Mouse (Mus musculus): ENCODE results near the gene Gm20388. TPM values are rescaled to one million over a fixed set of nuclear protein-coding genes. Genes with fewer than 3 reads are reported as not detected.

Gene Gm20388
- polyA plus RNA-seq, 1 experiment from 2014 or later = not detected

- Histone ChIP-seq H3K36me3 (ENCODE audit: control insufficient read depth, insufficient read depth, low read length) (no peaks in the 10 kb centered on the region), H3K4me2 (no peak overlapping the region), H3K27me3 (ENCODE audit: control insufficient read depth, insufficient read depth, low read length) (no peaks in the 10 kb centered on the region), H3K9ac (ENCODE audit: low read length) (no peak overlapping the region), H3K4me1 (ENCODE audit: control insufficient read depth, insufficient read depth, low read length) (peaks cover 9% of the 10 kb centered on the region), H3K9me3 (ENCODE audit: control insufficient read depth, low read length) (no peaks in the 10 kb centered on the region), H3K27ac (ENCODE audit: low read depth, low read length) (no peak overlapping the region), H3K4me3 (ENCODE audit: low read depth, low read length) (no peak overlapping the region)
- DNase-seq (ENCODE audit: low spot score, missing footprints) = no peak
- WGBS = 72% methylated on average over 9 of the region's 9 CpGs
- no peak for ATAC-seq (ENCODE audit: low FRiP score)
Measured at GRCm38 (mm10) chr8:123348237-123348843, 3437.7 kb downstream of the Gm20388 start.

GRCm38 (mm10) chr8:123349073-123349472 is 3438.4 kb downstream of the Gm20388 start:
- H3K4me1 ChIP-seq (ENCODE audit: control insufficient read depth, insufficient read depth, low read length) = peaks cover 9% of the 10 kb centered on the region
- H3K27me3 ChIP-seq (ENCODE audit: control insufficient read depth, insufficient read depth, low read length) = no peaks in the 10 kb centered on the region
- H3K4me3 ChIP-seq (ENCODE audit: low read depth, low read length) = no peak overlapping the region
- H3K9ac ChIP-seq (ENCODE audit: low read length) = no peak overlapping the region
- no peak overlapping the region for H3K4me2 ChIP-seq
- ATAC-seq (ENCODE audit: low FRiP score) (no peak), DNase-seq (ENCODE audit: low spot score, missing footprints) (no peak)
- 79% methylated on average over 4 of the region's 4 CpGs for WGBS
- no peaks in the 10 kb centered on the region for H3K9me3 ChIP-seq (ENCODE audit: control insufficient read depth, low read length)
- no peaks in the 10 kb centered on the region for H3K36me3 ChIP-seq (ENCODE audit: control insufficient read depth, insufficient read depth, low read length)
- H3K27ac ChIP-seq (ENCODE audit: low read depth, low read length) = no peak overlapping the region

- no peak for DNase-seq (ENCODE audit: low spot score, missing footprints)
- 88% methylated on average over 12 of the region's 12 CpGs for WGBS
- H3K4me1 ChIP-seq (ENCODE audit: control insufficient read depth, insufficient read depth, low read length) = peaks cover 9% of the 10 kb centered on the region
- no peak overlapping the region for H3K4me3 ChIP-seq (ENCODE audit: low read depth, low read length)
- H3K27ac ChIP-seq (ENCODE audit: low read depth, low read length) = no peak overlapping the region
- H3K36me3 ChIP-seq (ENCODE audit: control insufficient read depth, insufficient read depth, low read length) = no peaks in the 10 kb centered on the region; the same call in 1 of the 2 replicates
- no peak overlapping the region for H3K9ac ChIP-seq (ENCODE audit: low read length)
- no peak overlapping the region for H3K4me2 ChIP-seq
- H3K9me3 ChIP-seq (ENCODE audit: control insufficient read depth, low read length) = no peaks in the 10 kb centered on the region
- ATAC-seq (ENCODE audit: low FRiP score) = no peak
- no peaks in the 10 kb centered on the region for H3K27me3 ChIP-seq (ENCODE audit: control insufficient read depth, insufficient read depth, low read length)
Measured at GRCm38 (mm10) chr8:123352118-123352517, 3441.5 kb downstream of the Gm20388 start.

GRCm38 (mm10) chr8:123352786-123353185 is 3442.1 kb downstream of the Gm20388 start:
- no peak overlapping the region for H3K9ac ChIP-seq (ENCODE audit: low read length)

DNA sequence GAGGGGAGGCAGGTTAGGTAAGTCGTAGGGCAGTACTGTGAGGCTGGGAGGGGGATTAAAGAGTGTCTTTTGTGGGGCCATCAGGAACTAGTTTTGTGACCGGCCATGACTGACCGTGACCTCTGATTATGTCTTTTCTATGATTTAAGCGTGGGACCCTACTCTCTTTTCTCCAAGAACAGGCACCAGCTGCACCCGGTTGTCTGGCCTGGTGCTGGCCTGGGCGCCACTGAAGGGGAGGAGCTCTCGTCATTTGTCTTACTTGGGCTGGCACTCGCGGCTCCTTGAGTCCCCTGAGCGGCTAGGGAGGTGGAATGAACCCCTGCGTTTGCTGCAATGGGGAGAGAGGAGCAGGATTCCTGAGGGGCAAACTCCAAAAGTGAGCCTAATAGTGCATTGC is 3442.6 kb downstream of the Gm20388 start:
- Histone ChIP-seq H3K27ac (ENCODE audit: low read depth, low read length) (no peak overlapping the region), H3K4me2 (no peak overlapping the region), H3K9me3 (ENCODE audit: control insufficient read depth, low read length) (no peaks in the 10 kb centered on the region), H3K27me3 (ENCODE audit: control insufficient read depth, insufficient read depth, low read length) (no peaks in the 10 kb centered on the region), H3K9ac (ENCODE audit: low read length) (no peak overlapping the region), H3K4me1 (ENCODE audit: control insufficient read depth, insufficient read depth, low read length) (peaks cover 9% of the 10 kb centered on the region), H3K4me3 (ENCODE audit: low read depth, low read length) (no peak overlapping the region), H3K36me3 (ENCODE audit: control insufficient read depth, insufficient read depth, low read length) (no peaks in the 10 kb centered on the region; the same call in 1 of the 2 replicates)
- peak; percentile 62 for ATAC-seq (ENCODE audit: low FRiP score)
- WGBS = 40% methylated on average over 11 of the region's 11 CpGs
- peak; percentile 84 for DNase-seq (ENCODE audit: low spot score, missing footprints)

More at GRCm38 (mm10) chr8:123352786-123353185, 3442.1 kb downstream of the Gm20388 start:
- H3K27ac ChIP-seq (ENCODE audit: low read depth, low read length) = no peak overlapping the region
- no peaks in the 10 kb centered on the region; the same call in 1 of the 2 replicates for H3K36me3 ChIP-seq (ENCODE audit: control insufficient read depth, insufficient read depth, low read length)
- no peaks in the 10 kb centered on the region for H3K27me3 ChIP-seq (ENCODE audit: control insufficient read depth, insufficient read depth, low read length)
- ATAC-seq (ENCODE audit: low FRiP score) (peak; percentile 48), DNase-seq (ENCODE audit: low spot score, missing footprints) (peak; percentile 93)
- no peak overlapping the region for H3K4me2 ChIP-seq
- 50% methylated on average over 13 of the region's 13 CpGs for WGBS
- no peak overlapping the region for H3K4me3 ChIP-seq (ENCODE audit: low read depth, low read length)
- H3K9me3 ChIP-seq (ENCODE audit: control insufficient read depth, low read length) = no peaks in the 10 kb centered on the region
- peaks cover 9% of the 10 kb centered on the region for H3K4me1 ChIP-seq (ENCODE audit: control insufficient read depth, insufficient read depth, low read length)

DNA sequence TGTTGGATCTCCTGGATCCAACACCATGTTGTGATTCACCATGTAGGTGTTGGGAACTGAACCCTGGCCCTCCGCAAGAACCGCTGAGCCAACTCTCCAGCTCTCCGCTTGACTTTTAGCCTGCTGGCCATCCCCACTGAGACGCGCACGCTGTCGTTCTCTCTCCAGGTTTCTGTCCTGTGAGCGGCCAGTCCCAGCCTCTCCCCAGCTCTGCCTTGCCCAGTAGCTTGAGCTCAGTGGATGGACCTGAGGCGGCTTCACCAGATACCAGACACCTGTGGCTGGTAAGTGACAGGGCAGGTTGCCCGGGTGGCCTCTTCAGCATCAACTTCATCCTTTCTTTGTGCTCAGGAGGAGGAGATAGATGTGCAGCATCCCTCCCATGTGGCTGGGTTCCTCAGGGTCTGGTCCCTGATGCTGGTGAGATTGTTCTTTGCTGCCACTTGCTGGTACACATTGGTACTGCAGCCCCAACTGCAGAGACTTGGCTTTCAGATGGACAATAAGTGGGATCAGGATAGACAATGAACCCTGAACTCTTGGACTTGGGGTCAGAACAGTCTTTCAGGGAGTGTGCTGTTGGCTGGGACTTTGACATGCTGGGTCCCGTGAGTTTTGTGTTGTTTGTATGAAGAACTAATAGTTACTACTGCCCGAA is 3450.6 kb downstream of the Gm20388 start:
- Histone ChIP-seq H3K4me3 (ENCODE audit: low read depth, low read length) (no peak overlapping the region), H3K27me3 (ENCODE audit: control insufficient read depth, insufficient read depth, low read length) (no peaks in the 10 kb centered on the region), H3K27ac (ENCODE audit: low read depth, low read length) (no peak overlapping the region), H3K9ac (ENCODE audit: low read length) (no peak overlapping the region), H3K4me2 (no peak overlapping the region), H3K9me3 (ENCODE audit: control insufficient read depth, low read length) (no peaks in the 10 kb centered on the region), H3K36me3 (ENCODE audit: control insufficient read depth, insufficient read depth, low read length) (no peaks in the 10 kb centered on the region; the same call in 1 of the 2 replicates), H3K4me1 (ENCODE audit: control insufficient read depth, insufficient read depth, low read length) (no peaks in the 10 kb centered on the region; the same call in 1 of the 2 replicates)
- ATAC-seq (ENCODE audit: low FRiP score) (peak; percentile 77), DNase-seq (ENCODE audit: low spot score, missing footprints) (peak; percentile 100)
- 37% methylated on average over 12 of the region's 12 CpGs for WGBS

- WGBS = under 1% methylated on average over 66 of the region's 75 CpGs
- H3K4me1 ChIP-seq (ENCODE audit: control insufficient read depth, insufficient read depth, low read length) = peaks cover 9% of the 10 kb centered on the region
- ATAC-seq (ENCODE audit: low FRiP score) = peak; percentile 91
- H3K27ac ChIP-seq (ENCODE audit: low read depth, low read length) = peak within 1 kb of the TSS; percentile 89
- peak within 1 kb of the TSS; percentile 78 for H3K4me2 ChIP-seq
- H3K4me3 ChIP-seq (ENCODE audit: low read depth, low read length) = peak within 1 kb of the TSS; percentile 80
- H3K9me3 ChIP-seq (ENCODE audit: control insufficient read depth, low read length) = no peaks in the 10 kb centered on the region
- peak within 1 kb of the TSS; percentile 75 for H3K9ac ChIP-seq (ENCODE audit: low read length)
- DNase-seq (ENCODE audit: low spot score, missing footprints) = peak; percentile 99
- H3K36me3 ChIP-seq (ENCODE audit: control insufficient read depth, insufficient read depth, low read length) = no peaks in the 10 kb centered on the region
- H3K27me3 ChIP-seq (ENCODE audit: control insufficient read depth, insufficient read depth, low read length) = no peaks in the 10 kb centered on the region
Measured at GRCm38 (mm10) chr8:123373403-123374238, 3463.0 kb downstream of the Gm20388 start, which contains the start of gene Tcf25. Gene Tcf25 (plus strand): TSS chr8:123373753.

DNA sequence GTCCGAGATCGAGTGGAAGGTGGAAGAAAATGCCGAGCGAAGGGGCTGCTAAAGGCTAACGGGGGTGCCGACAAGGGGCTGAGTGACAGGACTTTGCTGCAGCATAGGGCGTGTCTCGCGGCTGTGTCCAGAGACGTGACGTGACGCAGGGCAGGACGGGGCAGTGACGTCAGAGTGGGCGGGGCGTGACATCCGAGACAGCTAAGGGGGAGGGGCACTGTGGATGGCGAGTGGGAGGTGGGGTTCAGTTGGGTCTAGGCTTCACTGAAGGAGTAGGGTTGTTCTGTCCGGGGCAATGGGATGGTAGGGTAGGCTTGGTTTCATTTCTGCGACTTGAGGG is 3463.6 kb downstream of the Gm20388 start:
- H3K27me3 ChIP-seq (ENCODE audit: control insufficient read depth, insufficient read depth, low read length) = no peaks in the 10 kb centered on the region
- H3K9me3 ChIP-seq (ENCODE audit: control insufficient read depth, low read length) = no peaks in the 10 kb centered on the region
- H3K4me1 ChIP-seq (ENCODE audit: control insufficient read depth, insufficient read depth, low read length) = peaks cover 9% of the 10 kb centered on the region
- peak overlapping the region; percentile 80 for H3K4me3 ChIP-seq (ENCODE audit: low read depth, low read length)
- H3K27ac ChIP-seq (ENCODE audit: low read depth, low read length) = peak overlapping the region; percentile 89
- H3K36me3 ChIP-seq (ENCODE audit: control insufficient read depth, insufficient read depth, low read length) = no peaks in the 10 kb centered on the region
- DNase-seq (ENCODE audit: low spot score, missing footprints) (peak; percentile 99), ATAC-seq (ENCODE audit: low FRiP score) (peak; percentile 85)
- peak overlapping the region; percentile 75 for H3K9ac ChIP-seq (ENCODE audit: low read length)
- H3K4me2 ChIP-seq = peak overlapping the region; percentile 78
- under 1% methylated on average over 20 of the region's 20 CpGs for WGBS

Measured in midbrain, embryonic 11.5 days (tissue).